Mouse (Mus musculus) CH12.LX (cell line): ENCODE measurements around the gene Ppp2r5c. TPM values are rescaled to one million over a fixed set of nuclear protein-coding genes. Genes with fewer than 3 reads are reported as not detected.

ENCODE experiments used
- DNase-seq: peaks from one replicate; pipeline ENCODE4 v3.0.0-alpha.2; 2013; ENCODE audit errors: extremely low read depth
- H3K27ac ChIP-seq: 2 replicates; pipeline ENCODE4 v1.5.1; 2012; ENCODE audit warnings: low read depth, mild to moderate bottlenecking, control low read depth, moderate library complexity; ENCODE audit not compliant: insufficient read depth
- H3K27me3 ChIP-seq: replicated peaks from 2 replicates; pipeline ENCODE3; 2012; ENCODE audit warnings: inconsistent platforms
- H3K36me3 ChIP-seq, 2 experiments: replicated peaks in 1 of 2; 2 replicates each; pipeline versions ENCODE3 to v1.6.1; 2012; ENCODE audit warnings: inconsistent platforms in 1 of 2, low read length in 1 of 2, mild to moderate bottlenecking in 1 of 2, mixed read lengths in 1 of 2, moderate library complexity in 1 of 2; ENCODE audit not compliant: control insufficient read depth in 1 of 2, insufficient read depth in 1 of 2
- H3K4me1 ChIP-seq, 2 experiments: 2 replicates each; pipeline ENCODE4 v1.6.1; 2012; ENCODE audit warnings: inconsistent platforms in 1 of 2, moderate library complexity in 1 of 2; ENCODE audit not compliant: insufficient read depth in 2 of 2, control insufficient read depth in 1 of 2
- H3K4me2 ChIP-seq: 2 replicates; pipeline ENCODE4 v1.6.1; 2012; ENCODE audit warnings: low read depth, mild to moderate bottlenecking, control low read depth; ENCODE audit not compliant: poor library complexity, insufficient read depth, severe bottlenecking
- H3K4me3 ChIP-seq, 3 experiments: fragments of 150-350 bp in 1 of 3; sonication (generic) in 1 of 3; replicated peaks in 1 of 3; 2 replicates each; pipeline versions ENCODE3 to v1.5.1; 2011 to 2012; ENCODE audit warnings: low read depth in 2 of 3, low read length in 2 of 3, mild to moderate bottlenecking in 2 of 3, moderate library complexity in 2 of 3, control low read depth in 1 of 3, improper control_type of control experiment in 1 of 3, inconsistent platforms in 1 of 3, mixed read lengths in 1 of 3; ENCODE audit not compliant: poor library complexity in 1 of 3
- H3K79me2 ChIP-seq: replicated peaks from 2 replicates; pipeline ENCODE4 v1.6.1; 2012; ENCODE audit warnings: mild to moderate bottlenecking, moderate library complexity; ENCODE audit not compliant: control insufficient read depth, poor library complexity, insufficient read depth, severe bottlenecking; ENCODE audit errors: extremely low read depth
- H3K9ac ChIP-seq: 2 replicates; pipeline ENCODE4 v1.6.1; 2012; ENCODE audit warnings: low read depth, mild to moderate bottlenecking, control low read depth, moderate library complexity; ENCODE audit not compliant: insufficient read depth
- H3K9me3 ChIP-seq: replicated peaks from 2 replicates; pipeline ENCODE3; 2012; ENCODE audit warnings: low read length, inconsistent platforms, mixed read lengths
- CHD1 ChIP-seq: IDR thresholded peaks from 2 replicates; pipeline ENCODE4 v1.6.1; 2012; ENCODE audit warnings: low read depth, low read length, improper control_type of control experiment, inconsistent platforms
- E2F4 ChIP-seq: IDR thresholded peaks from 2 replicates; pipeline ENCODE4 v1.6.1; 2011; ENCODE audit warnings: low read depth, low read length, improper control_type of control experiment; ENCODE audit not compliant: insufficient replicate concordance
- ELF1 ChIP-seq: IDR thresholded peaks from 2 replicates; pipeline ENCODE4 v1.6.1; 2014; ENCODE audit warnings: low read depth, mild to moderate bottlenecking, inconsistent platforms, low read length, improper control_type of control experiment
- EP300 ChIP-seq: IDR thresholded peaks from 2 replicates; pipeline ENCODE4 v1.6.1; 2011; ENCODE audit warnings: low read length, improper control_type of control experiment
- ETS1 ChIP-seq: conservative IDR thresholded peaks from 2 replicates; pipeline ENCODE4 v1.6.1; 2012; ENCODE audit warnings: low read depth, mild to moderate bottlenecking, inconsistent platforms, low read length, improper control_type of control experiment, moderate library complexity
- GABPA ChIP-seq: IDR thresholded peaks from 2 replicates; pipeline ENCODE4 v1.6.1; 2012; ENCODE audit warnings: low read depth, low read length, improper control_type of control experiment, inconsistent platforms; ENCODE audit not compliant: insufficient replicate concordance
- IRF4 ChIP-seq: IDR thresholded peaks from 2 replicates; pipeline ENCODE4 v1.6.1; 2014; ENCODE audit warnings: low read depth, mild to moderate bottlenecking, inconsistent platforms, low read length, improper control_type of control experiment
- JUND ChIP-seq: conservative IDR thresholded peaks from 2 replicates; pipeline ENCODE4 v1.6.1; 2011; ENCODE audit warnings: low read depth, low read length, improper control_type of control experiment
- KAT2A ChIP-seq: IDR thresholded peaks from 2 replicates; pipeline ENCODE4 v1.6.1; 2012; ENCODE audit warnings: low read length, improper control_type of control experiment, inconsistent platforms; ENCODE audit not compliant: insufficient replicate concordance
- MAX ChIP-seq: IDR thresholded peaks from 2 replicates; pipeline ENCODE4 v1.6.1; 2011; ENCODE audit warnings: low read length, improper control_type of control experiment
- MAZ ChIP-seq: IDR thresholded peaks from 2 replicates; pipeline ENCODE4 v1.6.1; 2012; ENCODE audit warnings: low read depth, mild to moderate bottlenecking, inconsistent platforms, low read length, improper control_type of control experiment, moderate library complexity
- POLR2A ChIP-seq: IDR thresholded peaks from 2 replicates; pipeline ENCODE4 v1.6.1; 2011; ENCODE audit warnings: low read depth, mild to moderate bottlenecking, improper control_type of control experiment, low read length
- TCF12 ChIP-seq: IDR thresholded peaks from 2 replicates; pipeline ENCODE4 v1.6.1; 2014; ENCODE audit warnings: low read depth, mild to moderate bottlenecking, inconsistent platforms, low read length, improper control_type of control experiment
- USF1 ChIP-seq: IDR thresholded peaks from 2 replicates; pipeline ENCODE4 v1.6.1; 2014; ENCODE audit warnings: low read depth, mild to moderate bottlenecking, inconsistent platforms, low read length, improper control_type of control experiment
- ZKSCAN1 ChIP-seq: IDR thresholded peaks from 2 replicates; pipeline ENCODE4 v1.6.1; 2012; ENCODE audit warnings: low read depth, inconsistent platforms, low read length, improper control_type of control experiment, borderline replicate concordance
- ZMIZ1 ChIP-seq: IDR thresholded peaks from 2 replicates; pipeline ENCODE4 v1.6.1; 2012; ENCODE audit warnings: low read depth, mild to moderate bottlenecking, inconsistent platforms, low read length, improper control_type of control experiment
- ZNF384 ChIP-seq: IDR thresholded peaks from 2 replicates; pipeline ENCODE4 v1.6.1; 2012; ENCODE audit warnings: low read depth, low read length, improper control_type of control experiment, inconsistent platforms
- dilution Hi-C: fragments of 300-500 bp; cut with MboI; formaldehyde crosslinking; loops from 2 replicates; pipeline ENCODE4 v1.14.3; 2020; ENCODE audit warnings: low sequenced_read_pairs; ENCODE audit not compliant: extremely low pct_unique_long_range_greater_than_20kb, extremely low pct_ligation_motif_present
- in situ Hi-C: fragments of 300-500 bp; cut with MboI; formaldehyde crosslinking; loops from 3 replicates; pipeline ENCODE4 v1.14.3; 2019; ENCODE audit warnings: low sequenced_read_pairs, low pct_ligation_motif_present, low pct_unique_long_range_greater_than_20kb, mixed read lengths
- polyA plus RNA-seq: library from polyadenylated mRNA; unstranded; fragments of >175 nt; gene quantifications from 2 replicates; pipeline ENCODE4 v1.2.1, GENCODE M21; 2012; ENCODE audit warnings: low read depth; ENCODE audit not compliant: insufficient read length
- total RNA-seq, 2 experiments: library from RNA; depleted of rRNA; stranded (reverse); fragments of 300-350 nt in 1 of 2; fragments of >200 nt in 1 of 2; gene quantifications; 2 replicates each; pipeline ENCODE4 v1.2.3; 2012 to 2014

Ppp2r5c gene
- total and polyA plus RNA-seq, 3 experiments, result 71.6 to 111 (median 97.7) TPM

GRCm38 (mm10) chr12:110444530-110444929, 2.4 kb upstream of the Ppp2r5c start:
- Histone ChIP-seq H3K27me3 (peaks cover 57% of the 10 kb centered on the region), H3K4me3 (no peak overlapping the region), H3K9me3 (peaks cover 14% of the 10 kb centered on the region), H3K79me2 (no peaks in the 10 kb centered on the region), H3K36me3 (no peaks in the 10 kb centered on the region), H3K4me1 (peaks cover 3 to 9% of the 10 kb centered on the region in 2 experiments; a peak in 3 of 4 replicates), H3K9ac (no peak overlapping the region), H3K27ac (no peak overlapping the region), H3K4me2 (no peak overlapping the region)
- no peak for TF ChIP-seq GABPA
- no peak for TF ChIP-seq E2F4
- TF ChIP-seq USF1, result no peak
- TF ChIP-seq ZNF384, result no peak
- no peak for TF ChIP-seq JUND
- TF ChIP-seq CHD1, result no peak
- TF ChIP-seq ZMIZ1, result no peak
- TF ChIP-seq IRF4, result no peak
- TF ChIP-seq POLR2A, result no peak
- in situ Hi-C loops, result no loop called here
- no peak for DNase-seq
- dilution Hi-C loops, result no loop called here

- Histone ChIP-seq H3K4me1 (peaks cover 3 to 9% of the 10 kb centered on the region in 2 experiments; a peak in 3 of 4 replicates), H3K27ac (no peak overlapping the region), H3K79me2 (no peaks in the 10 kb centered on the region), H3K4me2 (peak overlapping the region; percentile 46; the same call in 1 of the 2 replicates), H3K36me3 (no peaks in the 10 kb centered on the region), H3K9ac (peak overlapping the region; percentile 8; the same call in 1 of the 2 replicates)
- dilution Hi-C loops, result no loop called here
- peak; percentile 4 for DNase-seq
- TF ChIP-seq JUND (no peak), MAX (no peak), EP300 (no peak), ETS1 (no peak), KAT2A (no peak), TCF12 (no peak)
- TF ChIP-seq, all 38 proteins: peak for 0
- in situ Hi-C loops, result no loop called here
- peak overlapping the region in 2 of 3 experiments; percentile 67 to 97 for H3K4me3 ChIP-seq
- H3K9me3 ChIP-seq, result peaks cover 5% of the 10 kb centered on the region
- H3K27me3 ChIP-seq, result peaks cover 56% of the 10 kb centered on the region
Observed at GRCm38 (mm10) chr12:110445775-110446174, 1.1 kb upstream of the Ppp2r5c start.

GRCm38 (mm10) chr12:110447306-110447705, 386 bp downstream of the Ppp2r5c start:
- peak overlapping the region; percentile 72 for H3K4me2 ChIP-seq
- H3K27me3 ChIP-seq, result peaks cover 51% of the 10 kb centered on the region
- H3K27ac ChIP-seq, result no peak overlapping the region
- peaks cover 3 to 9% of the 10 kb centered on the region in 2 experiments; a peak in 3 of 4 replicates for H3K4me1 ChIP-seq
- dilution Hi-C loops, result no loop called here
- TF ChIP-seq ZKSCAN1, result no peak
- TF ChIP-seq POLR2A, result no peak
- TF ChIP-seq MAZ, result 0 out of 2 replicates have a peak, but pooled peaks have one; percentile 0
- no peak for TF ChIP-seq ELF1
- TF ChIP-seq ZNF384, result no peak
- TF ChIP-seq, all 38 proteins: peak for 1
- in situ Hi-C loops, result no loop called here
- H3K4me3 ChIP-seq, result peak overlapping the region; percentile 35 to 70 (median 59)
- peak; percentile 21 for DNase-seq
- no peaks in the 10 kb centered on the region for H3K9me3 ChIP-seq
- peak overlapping the region; percentile 67 for H3K9ac ChIP-seq
- H3K79me2 ChIP-seq, result no peaks in the 10 kb centered on the region
- H3K36me3 ChIP-seq, result no peaks in the 10 kb centered on the region
